Mouse (Mus musculus) kidney, postnatal 4 days (tissue): ENCODE data around the gene Ankrd13d.

Experiments used
- DNase-seq, 2 experiments: peaks; one replicate each; pipeline ENCODE4 v3.0.0; 2021; ENCODE audit warnings: mixed read lengths in 2 of 2

The Ankrd13d gene

DNA sequence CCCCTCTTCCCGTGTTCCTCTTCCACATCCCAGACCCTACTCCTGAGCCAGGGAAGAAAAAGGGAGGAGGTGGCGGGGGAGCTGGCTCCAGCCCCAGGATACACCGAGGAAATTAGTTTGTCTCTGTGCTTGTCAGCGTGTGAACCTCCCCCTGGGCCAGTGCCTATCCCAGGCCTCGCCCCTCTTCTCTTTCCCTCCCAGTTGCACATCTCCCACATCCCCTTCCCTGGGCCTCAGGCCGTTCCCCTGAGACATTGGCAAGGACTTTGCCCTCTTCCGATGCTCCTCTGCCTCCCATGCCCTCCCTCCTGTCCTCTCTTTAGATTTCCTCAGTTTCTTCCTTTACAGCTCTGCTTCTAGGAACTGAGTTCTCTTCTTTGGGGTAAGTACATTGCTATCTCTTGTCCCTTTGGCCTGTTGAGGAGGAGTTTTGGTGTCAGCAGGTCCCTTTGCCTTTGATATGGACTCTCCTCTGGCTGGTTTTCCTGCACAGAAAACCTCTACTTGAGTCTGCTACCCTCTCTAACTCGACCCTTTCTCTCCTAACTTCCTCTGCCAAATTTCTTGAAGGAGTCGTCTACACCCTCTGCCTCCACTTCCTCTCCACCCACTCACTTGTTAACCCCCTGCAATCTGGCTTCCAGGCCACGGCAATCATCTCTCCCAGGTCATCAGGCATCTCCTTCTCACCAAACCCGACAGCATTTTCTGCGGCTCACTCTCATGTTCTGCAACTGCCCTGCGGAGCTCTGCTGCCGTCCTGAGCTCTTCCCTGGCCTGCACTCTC, 61.8 kb downstream of the Ankrd13d start:
- DNase-seq, result peak; percentile 60 to 74

DNA sequence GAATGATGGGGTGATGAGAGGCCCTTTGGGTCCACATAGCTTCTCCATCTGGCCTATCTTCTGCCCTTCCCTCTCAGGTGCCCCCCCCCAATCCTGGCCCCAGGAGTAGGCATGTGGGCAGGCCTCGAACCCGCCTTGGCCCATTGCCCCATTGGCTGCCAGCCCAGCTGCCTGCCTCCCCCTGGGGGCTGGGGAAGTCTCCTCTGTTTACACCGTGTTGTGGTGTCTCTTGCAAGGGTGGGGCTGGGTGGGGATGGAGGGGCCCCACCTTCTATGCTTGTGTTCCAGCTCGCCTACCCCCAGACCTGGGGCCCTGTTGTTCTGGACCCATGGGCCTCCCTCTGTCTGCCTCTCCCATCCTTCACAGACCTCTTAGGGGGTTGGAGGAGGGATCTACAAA, 62.5 kb downstream of the Ankrd13d start:
- DNase-seq, result peak; percentile 31 to 44
